Mouse (Mus musculus) embryonic facial prominence, embryonic 10.5 days (tissue): Measurements from ENCODE around the gene Sox1. TPM values are rescaled to one million over a fixed set of nuclear protein-coding genes. Genes with fewer than 3 reads are reported as not detected.
A peak's percentile ranks its signal among the peaks of the same experiment; 100 is the strongest.

Experiments used
- DNase-seq: peaks from one replicate; pipeline ENCODE4 v3.0.0-alpha.2; 2017; ENCODE audit warnings: low spot score
- H3K27ac ChIP-seq: fragments of 300-500 bp; sonication (generic); replicated peaks from 2 replicates; pipeline ENCODE4 v1.5.1; 2016; ENCODE audit warnings: mild to moderate bottlenecking
- H3K27me3 ChIP-seq: fragments of 300-500 bp; sonication (generic); replicated peaks from 2 replicates; pipeline ENCODE4 v1.6.1; 2016; ENCODE audit warnings: low read depth, mild to moderate bottlenecking; ENCODE audit not compliant: poor library complexity, severe bottlenecking
- H3K36me3 ChIP-seq: fragments of 300-500 bp; sonication (generic); replicated peaks from 2 replicates; pipeline ENCODE4 v1.6.1; 2016; ENCODE audit warnings: mild to moderate bottlenecking, moderate library complexity
- H3K4me1 ChIP-seq: fragments of 300-500 bp; sonication (generic); 2 replicates; pipeline ENCODE4 v1.6.1; 2016
- H3K4me3 ChIP-seq: fragments of 300-500 bp; sonication (generic); 2 replicates; pipeline ENCODE4 v1.5.1; 2016; ENCODE audit warnings: mild to moderate bottlenecking, moderate library complexity
- H3K9me3 ChIP-seq: fragments of 300-500 bp; sonication (generic); 2 replicates; pipeline ENCODE4 v1.6.1; 2016; ENCODE audit warnings: mild to moderate bottlenecking
- WGBS: fragments of 180-500 bp; shearing (Covaris S2); methylation state at CpG from one replicate; pipeline ENCODE4 v1.1.7; 2016; 5-methylcytosine and 5-hydroxymethylcytosine counted together
- polyA plus RNA-seq: library from polyadenylated mRNA; unstranded; fragments of >200 nt; fragmentation: Nextera tagmentation; extraction: Ambion mirVana; gene quantifications from 2 replicates; pipeline ENCODE4 v1.2.1, GENCODE M21; 2016

Gene Sox1
- 1.0 and 1.1 TPM in 2 replicates for polyA plus RNA-seq

- H3K36me3 ChIP-seq = no peaks in the 10 kb centered on the region; the same call in 1 of the 2 replicates
- under 1% methylated on average over 88 of the region's 89 CpGs for WGBS
- peak within 1 kb of the TSS; percentile 88 for H3K27ac ChIP-seq
- peaks cover 100% of the 10 kb centered on the region for H3K27me3 ChIP-seq
- peaks cover 28% of the 10 kb centered on the region for H3K4me1 ChIP-seq
- peak within 1 kb of the TSS; percentile 61 for H3K4me3 ChIP-seq
- H3K9me3 ChIP-seq = no peaks in the 10 kb centered on the region
- peak; percentile 89 for DNase-seq
These were observed at the start of gene Sox1 for GRCm38 (mm10) chr8:12395071-12396031. Sox1 (plus strand) TSS chr8:12395295.

DNA sequence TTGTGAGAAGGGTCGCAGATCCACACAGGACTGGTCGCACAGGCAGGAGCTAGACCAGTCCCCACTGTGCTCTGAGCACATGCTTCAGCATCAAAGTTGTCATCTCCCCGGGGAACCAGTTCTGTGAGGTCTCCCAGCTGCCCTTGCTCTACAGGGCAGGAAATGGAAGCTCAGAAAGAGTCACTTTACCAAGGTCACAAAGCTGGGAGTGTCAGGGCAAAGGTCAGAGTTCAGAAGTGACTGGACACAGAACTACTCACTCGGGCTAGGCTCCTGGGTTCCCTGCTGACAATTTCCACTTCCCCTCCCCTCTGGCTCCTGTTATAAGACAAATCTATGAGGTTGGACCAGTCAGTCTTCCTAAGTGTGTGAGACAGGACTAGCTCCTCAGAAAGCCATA lies 49.2 kb upstream of the Sox1 start:
- no peak overlapping the region for H3K4me3 ChIP-seq
- no peaks in the 10 kb centered on the region for H3K36me3 ChIP-seq
- H3K4me1 ChIP-seq = peaks cover 9% of the 10 kb centered on the region
- WGBS = 42% methylated on average over 4 of the region's 4 CpGs
- H3K9me3 ChIP-seq = no peaks in the 10 kb centered on the region
- peaks cover 33% of the 10 kb centered on the region for H3K27me3 ChIP-seq
- H3K27ac ChIP-seq = no peak overlapping the region
- DNase-seq = no peak

DNA sequence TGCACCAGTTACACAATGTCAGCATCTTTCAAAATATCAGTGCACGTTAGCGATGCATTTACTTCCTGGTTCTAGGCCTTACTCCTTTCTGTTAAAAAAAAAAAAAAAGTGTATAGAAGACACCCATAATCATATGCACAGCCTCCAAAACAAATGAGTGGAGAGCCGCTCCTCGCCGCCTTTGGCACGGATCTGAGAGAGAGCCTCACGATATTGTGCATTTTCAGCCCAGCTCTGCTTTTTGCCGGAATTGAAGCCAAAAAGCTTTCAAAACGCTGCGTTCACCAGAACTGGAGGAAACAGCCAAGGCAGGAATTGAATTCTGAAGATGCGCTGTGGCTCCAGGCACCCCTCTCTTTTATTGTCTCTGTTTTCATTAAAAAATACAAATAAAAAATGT lies 48.2 kb upstream of the Sox1 start:
- H3K27ac ChIP-seq = no peak overlapping the region
- WGBS = 95% methylated on average over 11 of the region's 11 CpGs
- H3K4me3 ChIP-seq = no peak overlapping the region
- H3K27me3 ChIP-seq = peaks cover 23% of the 10 kb centered on the region
- H3K36me3 ChIP-seq = no peaks in the 10 kb centered on the region
- H3K4me1 ChIP-seq = peaks cover 9% of the 10 kb centered on the region
- no peak for DNase-seq
- no peaks in the 10 kb centered on the region for H3K9me3 ChIP-seq

DNA sequence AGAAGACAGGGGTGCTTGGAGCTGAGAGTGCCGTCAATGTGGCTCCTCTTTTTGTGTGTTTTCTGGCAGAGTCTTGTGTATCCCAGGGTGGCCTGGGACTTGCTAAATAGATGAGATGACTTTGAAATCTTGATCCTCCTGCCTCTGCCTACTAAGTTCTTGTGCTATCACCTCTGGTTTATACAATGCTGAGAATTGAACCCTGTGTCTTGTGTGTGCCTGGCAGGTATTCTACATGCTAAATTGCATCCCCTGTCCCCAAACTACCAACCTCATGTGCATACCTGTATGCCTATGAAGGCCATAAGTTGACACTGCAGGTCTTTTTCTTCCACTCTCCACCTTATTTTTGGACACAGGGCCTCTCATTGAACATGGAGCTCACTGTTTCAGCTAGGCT lies 46.8 kb upstream of the Sox1 start:
- no peak for DNase-seq
- H3K9me3 ChIP-seq = no peaks in the 10 kb centered on the region
- no peak overlapping the region for H3K4me3 ChIP-seq
- WGBS = 85% methylated on average over 1 of the region's 1 CpGs
- H3K36me3 ChIP-seq = no peaks in the 10 kb centered on the region
- H3K27me3 ChIP-seq = peaks cover 14% of the 10 kb centered on the region
- H3K27ac ChIP-seq = no peak overlapping the region
- peaks cover 9% of the 10 kb centered on the region for H3K4me1 ChIP-seq

GRCm38 (mm10) chr8:12349591-12349990 lies 45.5 kb upstream of the Sox1 start:
- Histone ChIP-seq H3K4me3 (no peak overlapping the region), H3K27ac (no peak overlapping the region), H3K36me3 (no peaks in the 10 kb centered on the region), H3K9me3 (no peaks in the 10 kb centered on the region), H3K27me3 (peaks cover 10% of the 10 kb centered on the region), H3K4me1 (peaks cover 14% of the 10 kb centered on the region)
- no peak for DNase-seq
- 85% methylated on average over 2 of the region's 2 CpGs for WGBS

DNA sequence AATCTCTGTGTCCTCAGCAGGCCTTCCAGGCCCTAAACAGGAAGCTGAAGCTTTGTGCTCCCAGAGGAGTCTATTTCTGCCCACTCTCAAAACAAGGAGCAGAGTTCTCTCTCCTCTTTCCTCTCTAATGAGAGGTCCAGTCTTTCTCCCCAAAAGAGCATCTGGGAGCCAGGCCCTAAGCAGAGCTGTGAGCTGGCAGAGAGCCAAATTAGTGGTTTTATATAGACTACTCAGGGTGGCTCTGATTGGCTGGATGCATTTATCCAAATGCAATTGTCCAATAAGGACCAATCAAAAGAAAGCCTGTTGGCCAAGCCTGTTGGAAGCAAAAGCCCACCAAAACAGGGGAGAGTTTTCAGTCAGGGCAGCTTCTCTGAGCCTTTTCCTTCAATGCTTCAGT lies 44.0 kb upstream of the Sox1 start:
- DNase-seq = no peak
- H3K9me3 ChIP-seq = no peaks in the 10 kb centered on the region
- no peak overlapping the region for H3K4me3 ChIP-seq
- H3K36me3 ChIP-seq = no peaks in the 10 kb centered on the region
- no peak overlapping the region for H3K27ac ChIP-seq
- peaks cover 8% of the 10 kb centered on the region for H3K4me1 ChIP-seq
- peaks cover 10% of the 10 kb centered on the region for H3K27me3 ChIP-seq

DNA sequence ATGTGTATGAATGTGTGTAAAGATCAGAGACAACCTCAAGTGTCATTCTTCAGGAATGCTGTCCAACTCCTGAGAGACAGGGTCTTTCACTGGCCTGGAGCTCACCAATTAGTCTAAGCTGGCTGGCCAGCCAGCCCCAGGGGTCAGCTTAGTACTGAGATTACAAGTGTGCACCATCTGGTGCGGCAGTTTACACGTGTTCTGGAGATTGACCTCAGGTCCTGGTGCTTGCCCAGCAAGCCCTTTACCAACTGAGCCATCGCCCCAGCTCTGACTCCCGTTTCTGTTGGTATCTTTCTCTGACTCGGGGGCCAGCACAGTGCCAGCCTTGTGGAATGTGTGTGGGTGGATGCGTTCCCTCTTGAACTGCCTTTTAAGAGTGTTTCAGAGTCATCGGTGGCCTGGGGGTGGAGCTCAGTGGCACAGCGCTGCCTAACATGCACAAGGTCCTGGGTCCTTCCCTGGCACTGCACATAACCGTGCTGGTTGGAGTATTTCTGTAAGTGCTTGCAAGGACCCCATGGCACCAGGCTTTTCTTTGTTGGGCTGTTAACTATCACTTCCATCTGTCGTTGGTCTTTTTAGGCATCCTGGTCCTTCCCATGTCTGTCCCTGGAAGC lies 40.6 kb upstream of the Sox1 start:
- peaks cover 6% of the 10 kb centered on the region for H3K4me1 ChIP-seq
- DNase-seq = peak; percentile 22
- no peak overlapping the region for H3K4me3 ChIP-seq
- no peaks in the 10 kb centered on the region for H3K36me3 ChIP-seq
- no peaks in the 10 kb centered on the region for H3K9me3 ChIP-seq
- peaks cover 13% of the 10 kb centered on the region for H3K27me3 ChIP-seq
- WGBS = 61% methylated on average over 10 of the region's 10 CpGs
- no peak overlapping the region for H3K27ac ChIP-seq

- no peak overlapping the region for H3K4me3 ChIP-seq
- 54% methylated on average over 7 of the region's 7 CpGs for WGBS
- H3K36me3 ChIP-seq = no peaks in the 10 kb centered on the region
- H3K9me3 ChIP-seq = peaks cover 5% of the 10 kb centered on the region; the same call in 1 of the 2 replicates
- peaks cover 36% of the 10 kb centered on the region for H3K27me3 ChIP-seq
- no peak overlapping the region for H3K27ac ChIP-seq
- DNase-seq = no peak
- no peaks in the 10 kb centered on the region for H3K4me1 ChIP-seq
These were observed 26.9 kb upstream of the Sox1 start for GRCm38 (mm10) chr8:12368161-12368560.

DNA sequence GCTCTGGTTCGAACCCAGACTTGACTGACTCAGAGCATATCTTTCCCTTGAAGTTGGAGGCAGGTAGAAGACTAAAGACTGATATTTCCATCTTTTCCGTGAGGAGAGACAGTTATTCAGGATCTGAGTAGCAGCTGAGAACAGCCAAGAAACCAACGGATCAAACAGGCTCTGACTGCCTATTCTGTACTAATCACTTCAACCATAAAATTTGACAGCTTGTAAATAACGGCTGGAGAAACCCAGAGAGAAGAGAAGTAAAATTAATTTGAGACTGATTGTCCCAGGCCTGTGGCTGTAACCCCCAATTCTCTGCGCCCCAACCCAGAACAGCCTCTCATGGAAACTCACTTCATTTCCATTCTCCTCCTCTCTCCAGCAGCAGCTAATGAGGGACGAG lies 26.2 kb upstream of the Sox1 start:
- Histone ChIP-seq H3K27me3 (peaks cover 37% of the 10 kb centered on the region), H3K36me3 (no peaks in the 10 kb centered on the region), H3K27ac (no peak overlapping the region), H3K4me1 (no peaks in the 10 kb centered on the region), H3K4me3 (no peak overlapping the region), H3K9me3 (peaks cover 5% of the 10 kb centered on the region; the same call in 1 of the 2 replicates)
- DNase-seq = no peak
- WGBS = 80% methylated on average over 6 of the region's 6 CpGs

DNA sequence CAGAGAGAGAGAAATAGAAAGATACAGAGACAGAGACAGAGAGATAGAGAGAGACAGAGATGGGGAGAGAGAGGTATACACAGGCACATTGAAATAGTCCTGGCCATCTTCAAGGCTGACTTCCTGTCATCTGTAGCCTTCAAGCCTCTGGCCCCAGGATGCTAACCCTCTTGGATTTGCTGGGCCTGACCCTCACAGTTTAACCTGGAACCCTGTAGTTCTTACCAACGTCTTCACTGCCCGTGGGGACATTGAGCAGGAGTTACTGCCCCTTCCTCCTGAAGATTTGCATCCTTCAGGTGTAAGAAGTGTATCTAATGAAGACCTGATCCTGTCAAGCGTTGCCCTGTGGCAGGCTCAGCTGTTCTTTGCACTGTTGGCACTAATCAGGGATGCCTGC lies 14.0 kb upstream of the Sox1 start:
- Histone ChIP-seq H3K9me3 (no peaks in the 10 kb centered on the region), H3K4me1 (peaks cover 29% of the 10 kb centered on the region), H3K27ac (no peak overlapping the region), H3K27me3 (peaks cover 72% of the 10 kb centered on the region), H3K4me3 (no peak overlapping the region), H3K36me3 (no peaks in the 10 kb centered on the region)
- DNase-seq = no peak
- WGBS = 66% methylated on average over 3 of the region's 3 CpGs

DNA sequence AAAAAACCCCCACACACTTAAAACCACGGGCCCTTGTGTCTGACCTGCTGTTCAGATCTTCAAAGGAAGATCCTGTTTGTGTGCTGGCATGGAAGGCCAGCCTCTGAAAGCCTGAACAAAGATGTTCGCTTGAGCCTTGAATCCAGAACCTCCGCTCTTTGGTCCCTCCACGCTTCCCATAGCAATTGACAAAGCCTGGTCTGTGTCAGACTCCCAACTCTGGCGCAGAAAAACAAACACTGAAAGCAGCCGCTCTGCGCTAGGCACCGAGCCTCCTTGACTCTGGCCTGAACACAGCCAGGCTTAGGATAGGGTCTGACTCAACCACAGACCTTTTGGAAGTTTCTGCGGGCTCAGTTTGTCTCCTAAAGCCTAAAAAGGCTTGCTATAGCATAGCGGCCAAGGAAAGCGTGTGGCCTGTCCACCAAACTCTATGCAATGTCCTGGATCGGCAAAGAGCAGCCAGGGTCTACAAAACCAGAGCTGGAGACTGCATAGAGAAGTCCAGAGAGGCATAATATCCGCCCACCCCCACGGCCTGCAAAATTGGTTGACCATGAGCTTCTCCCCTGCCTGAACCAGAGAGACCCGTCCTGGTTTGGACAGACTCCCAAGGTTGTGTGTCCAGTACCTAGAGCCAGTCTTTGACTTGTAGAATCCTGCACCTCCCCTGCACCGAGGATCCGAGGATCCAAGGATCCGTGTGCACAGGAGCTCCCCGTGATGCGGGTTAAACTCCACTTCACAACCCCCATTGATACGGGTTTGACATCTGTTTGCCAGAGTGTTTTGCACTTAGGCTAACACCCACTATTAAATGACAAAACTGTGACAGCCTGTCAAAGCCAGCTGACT lies 12.2 kb upstream of the Sox1 start:
- H3K4me3 ChIP-seq = no peak overlapping the region
- H3K36me3 ChIP-seq = no peaks in the 10 kb centered on the region
- H3K27me3 ChIP-seq = peaks cover 90% of the 10 kb centered on the region
- H3K9me3 ChIP-seq = no peaks in the 10 kb centered on the region
- H3K4me1 ChIP-seq = peaks cover 43% of the 10 kb centered on the region
- no peak overlapping the region for H3K27ac ChIP-seq
- WGBS = 2% methylated on average over 21 of the region's 21 CpGs
- peak; percentile 50 for DNase-seq
